Mouse (Mus musculus): Measurements from ENCODE around the gene 6030452D12Rik.

GRCm38 (mm10) chr8:106463795-106464194 is 36.5 kb upstream of the 6030452D12Rik start:
- TF ChIP-seq CTCF (IDR thresholded peaks at IDR 0.05; ENCODE audit: low read depth) = no peak
- TF ChIP-seq EP300 (optimal IDR thresholded peaks at IDR 0.05) = no peak

Data from stomach, postnatal 0 days (tissue).